Mouse (Mus musculus): Measurements from ENCODE around the gene Bmp6. TPM values are rescaled to one million over a fixed set of nuclear protein-coding genes. Genes with fewer than 3 reads are reported as not detected.

Bmp6 gene
- polyA plus RNA-seq, 1 experiment, result 6.4 TPM

GRCm38 (mm10) chr13:38407611-38408315, 62.9 kb downstream of the Bmp6 start:
- no peak for DNase-seq
- TF ChIP-seq POLR2A (IDR thresholded peaks at IDR 0.05; ENCODE audit: borderline replicate concordance, insufficient read depth, low read length), result no peak
- no peak for TF ChIP-seq CTCF (IDR thresholded peaks at IDR 0.05; ENCODE audit: borderline replicate concordance, insufficient read depth, low read depth, low read length)
- 65% methylated on average over 6 of the region's 6 CpGs for WGBS

GRCm38 (mm10) chr13:38408636-38409035, 63.7 kb downstream of the Bmp6 start:
- no peaks in the 10 kb centered on the region for H3K27me3 ChIP-seq (ENCODE audit: control insufficient read depth, insufficient read depth, low read length)
- no peak for TF ChIP-seq POLR2A (IDR thresholded peaks at IDR 0.05; ENCODE audit: borderline replicate concordance, insufficient read depth, low read length)
- TF ChIP-seq CTCF (IDR thresholded peaks at IDR 0.05; ENCODE audit: borderline replicate concordance, insufficient read depth, low read depth, low read length), result no peak
- 86% methylated on average over 3 of the region's 3 CpGs for WGBS

More at GRCm38 (mm10) chr13:38407611-38408315, 62.9 kb downstream of the Bmp6 start:
- no peaks in the 10 kb centered on the region for H3K27me3 ChIP-seq (ENCODE audit: control insufficient read depth, insufficient read depth, low read length)
- peaks cover 3% of the 10 kb centered on the region for H3K4me1 ChIP-seq (ENCODE audit: control insufficient read depth, insufficient read depth, low read length)
- H3K4me3 ChIP-seq (replicated peaks; ENCODE audit: insufficient read depth, low read depth, low read length), result no peak overlapping the region
- H3K27ac ChIP-seq (ENCODE audit: insufficient read depth, low read length), result no peak overlapping the region

GRCm38 (mm10) chr13:38410322-38410865, 65.5 kb downstream of the Bmp6 start:
- Histone ChIP-seq H3K27me3 (ENCODE audit: control insufficient read depth, insufficient read depth, low read length) (no peaks in the 10 kb centered on the region), H3K27ac (ENCODE audit: insufficient read depth, low read length) (no peak overlapping the region), H3K4me1 (ENCODE audit: control insufficient read depth, insufficient read depth, low read length) (peaks cover 3% of the 10 kb centered on the region), H3K4me3 (replicated peaks; ENCODE audit: insufficient read depth, low read depth, low read length) (peak overlapping the region; percentile 44)
- 6% methylated on average over 15 of the region's 15 CpGs for WGBS
- no peak for TF ChIP-seq POLR2A (IDR thresholded peaks at IDR 0.05; ENCODE audit: borderline replicate concordance, insufficient read depth, low read length)
- TF ChIP-seq CTCF (IDR thresholded peaks at IDR 0.05; ENCODE audit: borderline replicate concordance, insufficient read depth, low read depth, low read length), result no peak
- peak; percentile 79 to 90 for DNase-seq

More at GRCm38 (mm10) chr13:38408636-38409035, 63.7 kb downstream of the Bmp6 start:
- Histone ChIP-seq H3K27ac (ENCODE audit: insufficient read depth, low read length) (no peak overlapping the region), H3K4me3 (replicated peaks; ENCODE audit: insufficient read depth, low read depth, low read length) (no peak overlapping the region), H3K4me1 (ENCODE audit: control insufficient read depth, insufficient read depth, low read length) (peaks cover 3% of the 10 kb centered on the region)
- DNase-seq, result no peak

GRCm38 (mm10) chr13:38419781-38420180, 74.9 kb downstream of the Bmp6 start:
- Histone ChIP-seq H3K27me3 (ENCODE audit: control insufficient read depth, insufficient read depth, low read length) (no peaks in the 10 kb centered on the region), H3K27ac (ENCODE audit: insufficient read depth, low read length) (no peak overlapping the region), H3K4me3 (replicated peaks; ENCODE audit: insufficient read depth, low read depth, low read length) (no peak overlapping the region), H3K4me1 (ENCODE audit: control insufficient read depth, insufficient read depth, low read length) (no peaks in the 10 kb centered on the region)
- WGBS, result 73% methylated on average over 7 of the region's 7 CpGs
- TF ChIP-seq POLR2A (IDR thresholded peaks at IDR 0.05; ENCODE audit: borderline replicate concordance, insufficient read depth, low read length) (no peak), CTCF (IDR thresholded peaks at IDR 0.05; ENCODE audit: borderline replicate concordance, insufficient read depth, low read depth, low read length) (no peak)
- DNase-seq, result no peak

GRCm38 (mm10) chr13:38422491-38422890, 77.6 kb downstream of the Bmp6 start:
- TF ChIP-seq CTCF (IDR thresholded peaks at IDR 0.05; ENCODE audit: borderline replicate concordance, insufficient read depth, low read depth, low read length), result no peak
- TF ChIP-seq POLR2A (IDR thresholded peaks at IDR 0.05; ENCODE audit: borderline replicate concordance, insufficient read depth, low read length), result no peak
- H3K27ac ChIP-seq (ENCODE audit: insufficient read depth, low read length), result no peak overlapping the region

GRCm38 (mm10) chr13:38425294-38425693, 80.4 kb downstream of the Bmp6 start:
- H3K4me1 ChIP-seq (ENCODE audit: control insufficient read depth, insufficient read depth, low read length), result no peaks in the 10 kb centered on the region
- TF ChIP-seq CTCF (IDR thresholded peaks at IDR 0.05; ENCODE audit: borderline replicate concordance, insufficient read depth, low read depth, low read length) (no peak), POLR2A (IDR thresholded peaks at IDR 0.05; ENCODE audit: borderline replicate concordance, insufficient read depth, low read length) (no peak)
- DNase-seq, result no peak
- no peaks in the 10 kb centered on the region for H3K27me3 ChIP-seq (ENCODE audit: control insufficient read depth, insufficient read depth, low read length)
- no peak overlapping the region for H3K27ac ChIP-seq (ENCODE audit: insufficient read depth, low read length)
- no peak overlapping the region for H3K4me3 ChIP-seq (replicated peaks; ENCODE audit: insufficient read depth, low read depth, low read length)
- 56% methylated on average over 6 of the region's 6 CpGs for WGBS

More at GRCm38 (mm10) chr13:38422491-38422890, 77.6 kb downstream of the Bmp6 start:
- no peak for DNase-seq
- Histone ChIP-seq H3K27me3 (ENCODE audit: control insufficient read depth, insufficient read depth, low read length) (no peaks in the 10 kb centered on the region), H3K4me1 (ENCODE audit: control insufficient read depth, insufficient read depth, low read length) (no peaks in the 10 kb centered on the region), H3K4me3 (replicated peaks; ENCODE audit: insufficient read depth, low read depth, low read length) (no peak overlapping the region)
- WGBS, result 86% methylated on average over 5 of the region's 5 CpGs

GRCm38 (mm10) chr13:38429671-38430070, 84.8 kb downstream of the Bmp6 start:
- WGBS, result 69% methylated on average over 8 of the region's 8 CpGs
- Histone ChIP-seq H3K27me3 (ENCODE audit: control insufficient read depth, insufficient read depth, low read length) (no peaks in the 10 kb centered on the region), H3K27ac (ENCODE audit: insufficient read depth, low read length) (no peak overlapping the region), H3K4me1 (ENCODE audit: control insufficient read depth, insufficient read depth, low read length) (no peaks in the 10 kb centered on the region), H3K4me3 (replicated peaks; ENCODE audit: insufficient read depth, low read depth, low read length) (no peak overlapping the region)
- DNase-seq, result no peak
- TF ChIP-seq POLR2A (IDR thresholded peaks at IDR 0.05; ENCODE audit: borderline replicate concordance, insufficient read depth, low read length), result no peak
- no peak for TF ChIP-seq CTCF (IDR thresholded peaks at IDR 0.05; ENCODE audit: borderline replicate concordance, insufficient read depth, low read depth, low read length)

GRCm38 (mm10) chr13:38430075-38430474, 85.2 kb downstream of the Bmp6 start:
- 77% methylated on average over 6 of the region's 6 CpGs for WGBS
- DNase-seq, result no peak
- Histone ChIP-seq H3K27ac (ENCODE audit: insufficient read depth, low read length) (no peak overlapping the region), H3K4me1 (ENCODE audit: control insufficient read depth, insufficient read depth, low read length) (no peaks in the 10 kb centered on the region), H3K4me3 (replicated peaks; ENCODE audit: insufficient read depth, low read depth, low read length) (no peak overlapping the region), H3K27me3 (ENCODE audit: control insufficient read depth, insufficient read depth, low read length) (no peaks in the 10 kb centered on the region)
- TF ChIP-seq CTCF (IDR thresholded peaks at IDR 0.05; ENCODE audit: borderline replicate concordance, insufficient read depth, low read depth, low read length) (no peak), POLR2A (IDR thresholded peaks at IDR 0.05; ENCODE audit: borderline replicate concordance, insufficient read depth, low read length) (no peak)

Data from cerebellum, adult 2 months (tissue).